Mouse (Mus musculus) liver, embryonic 14.5 days (tissue): ENCODE measurements at regions not wholly inside any gene's neighbourhood (a gene's known extent, or its start where the extent isn't known, plus 50 kb on each side); places are given as distances from the start of the nearest gene placed in this dataset.

Experiments used
- CTCF ChIP-seq: IDR thresholded peaks from 2 replicates; pipeline ENCODE4 v1.5.1; 2016; ENCODE audit warnings: antibody characterized with exemption, low read depth, control low read depth
- EP300 ChIP-seq: IDR thresholded peaks from 2 replicates; pipeline ENCODE4 v1.6.1; 2016; ENCODE audit warnings: antibody characterized with exemption, low read depth

DNA sequence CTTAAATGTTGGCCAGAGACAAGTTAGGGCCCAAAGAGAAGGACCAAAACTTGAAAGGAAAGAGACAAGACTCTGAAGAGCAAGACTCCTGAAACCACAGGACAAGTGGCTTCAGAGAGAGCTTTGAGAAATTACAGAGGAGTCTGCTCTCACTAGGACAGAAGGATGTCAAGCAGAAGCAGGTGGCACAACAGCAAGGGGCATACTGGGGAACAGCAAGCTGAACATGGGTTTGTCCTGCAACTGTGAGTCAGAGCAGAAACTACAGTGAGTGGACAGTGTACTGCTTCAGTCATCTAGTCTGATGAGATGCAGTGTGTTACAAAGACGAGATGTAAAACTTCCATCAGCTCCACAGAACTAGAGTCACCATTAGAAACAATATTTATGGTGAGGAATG lies 160.6 kb upstream of the Zranb2 start:
- TF ChIP-seq CTCF, result no peak
- no peak for TF ChIP-seq EP300
